Mouse (Mus musculus) myocyte (in vitro differentiated cells): ENCODE data around the gene Scrn3.

Experiments used
- CEBPB ChIP-seq: IDR thresholded peaks from 2 replicates; pipeline ENCODE4 v1.6.1; 2011; ENCODE audit warnings: mild to moderate bottlenecking, moderate library complexity; ENCODE audit not compliant: poor library complexity, insufficient read depth, severe bottlenecking
- POLR2A ChIP-seq: IDR thresholded peaks from one replicate; pipeline ENCODE4 v1.6.1; 2011; ENCODE audit warnings: low read depth, mild to moderate bottlenecking, control low read depth, moderate library complexity; ENCODE audit not compliant: insufficient read length

- TF ChIP-seq POLR2A: no peak
- no peak for TF ChIP-seq CEBPB
Observed at GRCm38 (mm10) chr2:73271459-73272161, 40.8 kb upstream of the Scrn3 start, which contains the start of gene Sp9.
